In the genomic region with DNA sequence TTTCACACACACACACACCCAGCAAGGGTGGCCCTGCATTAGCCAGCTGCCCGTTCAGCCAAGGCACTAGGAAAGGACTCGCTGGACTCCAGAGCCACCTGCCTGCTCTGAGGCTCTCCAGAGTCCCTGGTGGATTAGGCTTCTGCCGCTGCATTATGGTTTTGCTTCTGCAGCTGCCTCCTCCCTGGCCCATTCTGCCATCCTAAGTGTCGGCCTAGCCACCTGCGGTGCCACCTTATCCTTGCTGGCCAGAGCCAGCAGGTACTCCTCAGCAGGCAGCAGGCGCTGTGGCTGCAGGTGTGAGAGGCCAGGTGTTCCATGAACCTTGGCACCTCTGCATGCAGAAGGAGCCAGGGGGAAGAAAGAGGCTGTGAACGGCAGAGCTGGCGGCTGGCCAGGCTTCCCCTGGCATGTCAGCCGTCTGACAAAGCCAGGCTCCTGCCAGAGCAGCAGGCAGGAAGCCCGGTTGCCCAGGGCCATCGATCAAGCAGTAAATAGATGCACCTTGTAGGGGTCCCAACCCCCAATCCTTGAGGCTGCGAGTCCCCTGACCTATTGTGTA, we compare ENCODE assay signal across 7 mouse cellular contexts. TPM values are rescaled to one million over a fixed set of nuclear protein-coding genes. Genes with fewer than 3 reads are reported as not detected.
DNase-seq lines count a peak whose midpoint lies in the region; ATAC-seq and TF ChIP-seq lines count a peak whose summit lies in the region.

No protein-coding gene starts in this region.

- peak; percentile 53 for DNase-seq in right cerebral cortex, postnatal 4 days
- no peak for DNase-seq in right cerebral cortex, adult 18-20 months
- DNase-seq in forebrain, postnatal 0 days, result peak; percentile 78
- DNase-seq in kidney, adult 11 months, result peak; percentile 68
- DNase-seq in spleen, postnatal 10 days (ENCODE audit: low spot score in 2 of 2), result no peak
- no peak for DNase-seq in adipocyte (ENCODE audit: low spot score)

- H3K4me1 ChIP-seq in forebrain, postnatal 0 days (ENCODE audit: insufficient read depth), result peaks cover 10% of the 10 kb centered on the region
- peaks cover 18% of the 10 kb centered on the region for H3K4me1 ChIP-seq in midbrain, embryonic 15.5 days

- TF ChIP-seq CTCF in forebrain, postnatal 0 days (IDR thresholded peaks at IDR 0.05; ENCODE audit: low read depth), result no peak

- no peaks in the 10 kb centered on the region for H3K27me3 ChIP-seq in forebrain, postnatal 0 days (ENCODE audit: insufficient read depth, low read length)
- no peaks in the 10 kb centered on the region for H3K27me3 ChIP-seq in midbrain, embryonic 15.5 days (replicated peaks)

- ATAC-seq in forebrain, postnatal 0 days, result peak; percentile 74
- ATAC-seq in midbrain, embryonic 15.5 days (replicated peaks), result peak; percentile 65

- WGBS in forebrain, postnatal 0 days, result 7% methylated on average over 12 of the region's 12 CpGs
- WGBS in midbrain, embryonic 15.5 days, result 14% methylated on average over 12 of the region's 12 CpGs

- peak overlapping the region; percentile 69 for H3K27ac ChIP-seq in forebrain, postnatal 0 days (ENCODE audit: low read depth, low read length)
- H3K27ac ChIP-seq in midbrain, embryonic 15.5 days, result peak overlapping the region; percentile 69

- H3K36me3 ChIP-seq in forebrain, postnatal 0 days (ENCODE audit: insufficient read depth), result no peaks in the 10 kb centered on the region
- no peaks in the 10 kb centered on the region for H3K36me3 ChIP-seq in midbrain, embryonic 15.5 days (replicated peaks)

- H3K9me3 ChIP-seq in forebrain, postnatal 0 days (ENCODE audit: low read length), result no peaks in the 10 kb centered on the region
- H3K9me3 ChIP-seq in midbrain, embryonic 15.5 days, result no peaks in the 10 kb centered on the region

- H3K4me3 ChIP-seq in forebrain, postnatal 0 days (ENCODE audit: low read depth, low read length), result no peak overlapping the region
- H3K4me3 ChIP-seq in midbrain, embryonic 15.5 days, result no peak overlapping the region

- H3K9ac ChIP-seq in forebrain, postnatal 0 days, result 0 out of 2 replicates have a peak overlapping the region, but pooled peaks have one; percentile 14
- H3K9ac ChIP-seq in midbrain, embryonic 15.5 days, result no peak overlapping the region

- H3K4me2 ChIP-seq in forebrain, postnatal 0 days (ENCODE audit: low read depth), result peak overlapping the region; percentile 23
- H3K4me2 ChIP-seq in midbrain, embryonic 15.5 days, result peak overlapping the region; percentile 19; the same call in 1 of the 2 replicates

RNA-seq across cellular contexts. Expression of a gene that starts 14.8 kb away (rescaled TPM):
- 216 and 297 TPM in 2 replicates for total RNA-seq in forebrain, postnatal 0 days (2014; rRNA removed)
- polyA plus RNA-seq in forebrain, postnatal 0 days (2015; fragmentation: Nextera tagmentation; extraction: Ambion mirVana), result 245 and 288 TPM in 2 replicates
- 467 and 470 TPM in 2 replicates for polyA plus RNA-seq in midbrain, embryonic 15.5 days (2015; fragmentation: Nextera tagmentation; extraction: Ambion mirVana)

Comparison
In these comparisons a context has a peak if more than half of its experiments do, and no peak if none do; other contexts are left out.
1. DNase-seq: peak in right cerebral cortex, postnatal 4 days (single experiment), forebrain, postnatal 0 days (single experiment) and kidney, adult 11 months (single experiment); none in right cerebral cortex, adult 18-20 months (single experiment), spleen, postnatal 10 days (0 of 2) and adipocyte (single experiment).